Mouse (Mus musculus): ENCODE results near the gene Syk.
A peak's percentile ranks its signal among the peaks of the same experiment; 100 is the strongest.

The Syk gene

DNA sequence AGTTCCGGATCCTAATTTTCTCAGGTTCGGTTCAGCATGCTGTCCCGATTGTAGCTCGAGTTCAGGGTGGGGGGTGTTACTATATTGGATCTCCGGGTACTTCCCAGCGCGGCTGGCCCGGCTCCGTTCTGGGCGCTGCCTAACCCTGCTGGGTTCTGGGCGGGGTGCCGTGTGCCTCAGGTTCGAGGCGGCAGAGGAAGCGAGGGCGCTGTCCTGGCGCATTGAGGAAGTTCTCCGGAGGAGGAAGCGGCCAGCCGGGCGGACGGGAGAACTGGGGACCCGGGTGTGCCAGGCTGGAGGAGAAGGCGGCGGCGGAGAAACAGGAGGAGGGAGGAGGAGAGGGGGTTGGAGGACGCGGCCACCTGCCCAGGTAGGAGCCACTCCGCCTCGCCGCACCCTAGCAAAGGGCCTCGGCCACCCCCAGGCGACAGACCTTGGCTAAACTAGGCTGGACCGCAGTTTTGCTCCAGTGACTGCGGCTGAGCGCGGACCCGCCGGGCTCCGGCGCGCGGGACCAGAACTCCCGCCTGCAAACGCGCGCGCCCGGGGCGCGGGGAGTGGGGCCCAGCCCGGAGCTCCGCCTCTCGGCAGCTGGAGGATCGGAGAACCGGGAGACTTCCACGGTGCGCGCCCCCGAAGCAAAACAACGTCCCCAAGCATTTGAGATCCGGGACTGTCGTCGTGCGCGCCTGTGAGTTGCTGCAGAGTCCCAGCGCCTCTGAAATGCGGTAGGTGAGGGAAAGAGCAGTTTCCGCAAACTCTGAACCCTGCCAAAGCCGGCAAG, at the start of gene Syk:
Gene Syk, plus strand, starts transcription at position 296 of the 784 bp plus-strand sequence.
- peak; percentile 49 for DNase-seq (ENCODE audit: low spot score)

DNA sequence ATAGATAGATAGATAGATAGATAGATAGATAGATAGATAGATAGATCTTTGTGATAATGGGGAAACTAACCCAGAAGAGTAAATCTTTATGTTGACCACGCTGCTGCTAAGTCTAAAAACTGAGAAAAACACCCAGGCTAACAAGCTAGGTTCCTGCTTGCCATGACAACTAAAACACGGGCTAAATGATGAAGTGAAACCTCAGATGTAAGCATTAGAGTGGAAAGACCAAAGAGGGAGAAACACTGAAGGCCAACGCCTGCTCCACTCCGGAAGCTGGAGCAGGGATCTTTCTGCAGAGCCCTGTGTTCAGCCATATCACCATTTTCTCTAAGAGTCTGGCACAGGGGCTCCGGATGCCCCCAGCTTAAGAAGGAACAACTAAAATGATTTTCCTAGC, 49.3 kb upstream of the Syk start:
- DNase-seq (ENCODE audit: low spot score), result no peak

- DNase-seq (ENCODE audit: low spot score), result peak; percentile 68
Measured at GRCm38 (mm10) chr13:52535542-52535941, 47.4 kb upstream of the Syk start.

DNA sequence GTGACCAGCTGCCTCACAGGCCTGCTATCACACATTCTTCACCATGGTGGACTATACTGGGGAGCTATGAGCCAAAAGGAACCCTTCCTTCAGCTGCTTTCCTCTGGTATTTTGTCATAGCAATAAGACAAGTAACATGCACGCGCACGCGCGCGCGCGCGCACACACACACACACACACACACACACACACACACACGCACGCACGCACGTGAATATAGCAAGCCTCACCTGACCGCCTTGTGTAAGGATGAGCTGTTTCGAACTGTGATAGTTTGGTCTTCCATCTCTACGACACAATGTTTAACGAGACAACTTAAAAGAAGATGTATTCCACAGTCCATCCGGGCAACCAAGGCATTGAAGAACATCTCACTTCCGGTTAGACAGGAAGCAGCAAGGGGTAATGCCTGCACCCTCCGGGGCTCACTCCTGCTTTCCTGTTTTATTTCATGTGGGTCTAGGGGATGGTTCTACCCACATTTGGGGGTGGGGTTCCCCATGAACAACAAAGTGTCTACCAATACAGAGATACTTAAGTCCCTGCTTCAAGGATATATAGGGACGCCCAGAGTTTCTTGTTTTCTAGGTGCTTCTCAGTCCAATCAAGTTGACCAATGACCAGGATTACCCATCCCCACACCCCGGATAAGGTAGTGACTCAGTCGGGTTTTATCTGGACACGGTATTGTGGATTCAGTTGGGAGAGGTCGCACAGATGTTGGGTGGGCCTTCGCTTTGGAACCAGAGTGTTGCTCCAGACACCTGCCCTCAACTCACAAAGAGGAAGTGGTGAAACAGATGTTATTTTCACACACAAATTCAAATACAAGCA, 45.0 kb upstream of the Syk start:
- no peak for DNase-seq (ENCODE audit: low spot score)

- no peak for DNase-seq (ENCODE audit: low spot score)
Measured at GRCm38 (mm10) chr13:52538588-52539116, 44.3 kb upstream of the Syk start.

GRCm38 (mm10) chr13:52539461-52539860, 43.5 kb upstream of the Syk start:
- DNase-seq (ENCODE audit: low spot score), result no peak

DNA sequence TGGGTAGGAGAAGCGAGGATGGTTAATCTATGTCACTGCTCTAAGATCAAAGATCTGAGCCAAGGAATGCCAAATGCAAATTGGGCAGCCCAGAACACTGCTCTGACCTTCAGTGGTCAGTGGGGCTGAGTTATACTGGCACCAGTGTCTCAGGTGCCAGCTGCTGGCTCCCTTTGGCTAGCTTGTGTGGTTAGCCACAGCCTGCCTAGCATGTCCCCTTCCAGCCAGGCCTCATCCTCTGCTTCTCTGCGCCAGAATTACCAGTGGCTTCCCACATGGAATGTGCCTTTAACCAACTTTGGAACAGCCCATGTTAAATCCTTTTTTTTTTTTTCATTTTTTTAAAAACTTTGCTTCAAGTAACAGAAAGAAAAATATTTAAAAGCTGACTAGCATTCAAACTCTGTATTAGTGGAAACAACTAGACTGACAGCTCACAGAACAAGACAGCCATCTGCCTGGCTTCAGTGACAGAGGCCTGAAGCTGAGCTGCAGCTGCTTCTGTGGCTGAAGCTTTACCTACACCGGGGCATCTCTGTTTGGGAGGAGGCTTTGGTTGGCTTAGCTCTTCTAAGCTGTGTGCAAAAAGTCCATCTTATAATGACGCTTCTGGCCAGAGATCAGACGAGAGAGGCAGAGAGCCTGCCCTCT, 41.5 kb upstream of the Syk start:
- no peak for DNase-seq (ENCODE audit: low spot score)

GRCm38 (mm10) chr13:52542036-52542526, 40.9 kb upstream of the Syk start:
- DNase-seq (ENCODE audit: low spot score), result no peak

- no peak for DNase-seq (ENCODE audit: low spot score)
Measured at GRCm38 (mm10) chr13:52542636-52543035, 40.3 kb upstream of the Syk start.

DNA sequence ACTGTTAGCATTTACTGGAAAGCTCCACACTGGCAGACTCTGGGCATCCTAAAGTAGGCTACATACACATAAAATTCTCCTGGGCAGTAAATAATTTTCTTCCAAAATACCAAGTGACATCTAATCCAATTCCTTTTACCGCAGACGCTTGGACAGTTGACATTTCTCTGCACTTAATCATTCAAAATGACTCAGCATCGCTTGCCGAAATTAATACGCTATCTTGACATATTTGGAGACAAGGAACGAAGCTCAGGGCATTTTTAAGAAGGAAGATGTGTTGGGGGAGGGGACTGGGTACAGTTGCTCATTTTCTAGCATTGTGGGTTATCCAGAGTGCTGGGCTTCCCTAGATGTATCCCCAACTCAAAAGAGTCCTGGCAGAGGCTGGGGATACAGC, 36.7 kb upstream of the Syk start:
- DNase-seq (ENCODE audit: low spot score), result no peak

GRCm38 (mm10) chr13:52550690-52551193, 32.2 kb upstream of the Syk start:
- no peak for DNase-seq (ENCODE audit: low spot score)

GRCm38 (mm10) chr13:52551275-52551674, 31.7 kb upstream of the Syk start:
- DNase-seq (ENCODE audit: low spot score), result no peak

DNA sequence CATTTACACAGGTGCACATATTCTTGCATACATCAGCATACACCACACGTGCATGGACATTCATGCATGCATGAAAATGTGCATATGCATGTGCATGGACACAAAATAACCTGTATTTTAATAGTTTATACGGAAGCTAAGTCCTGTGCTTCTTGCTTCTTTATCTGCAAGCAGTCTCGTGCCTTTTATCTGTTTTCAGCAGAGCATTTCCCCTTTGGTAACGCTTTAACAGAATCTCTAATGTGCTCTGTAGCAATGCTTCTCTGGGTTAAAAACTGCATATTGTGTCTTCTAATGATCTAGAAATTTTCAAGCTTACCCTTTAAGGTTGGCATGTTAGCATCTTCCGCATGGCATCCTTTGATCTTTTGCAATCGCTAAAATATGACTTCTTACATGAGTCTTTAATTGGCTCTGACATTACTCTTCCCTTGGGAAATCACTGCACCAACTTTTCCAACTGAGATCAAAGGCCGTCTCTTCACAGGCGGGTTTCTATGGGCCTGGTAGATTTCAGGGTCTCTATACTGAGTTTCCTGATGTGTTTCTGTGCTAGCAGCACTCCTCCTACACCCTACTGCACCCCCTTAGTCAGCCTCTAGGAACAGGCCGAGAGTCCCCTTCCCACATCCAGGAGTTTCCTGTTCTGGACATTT, 30.0 kb upstream of the Syk start:
- no peak for DNase-seq (ENCODE audit: low spot score)

DNA sequence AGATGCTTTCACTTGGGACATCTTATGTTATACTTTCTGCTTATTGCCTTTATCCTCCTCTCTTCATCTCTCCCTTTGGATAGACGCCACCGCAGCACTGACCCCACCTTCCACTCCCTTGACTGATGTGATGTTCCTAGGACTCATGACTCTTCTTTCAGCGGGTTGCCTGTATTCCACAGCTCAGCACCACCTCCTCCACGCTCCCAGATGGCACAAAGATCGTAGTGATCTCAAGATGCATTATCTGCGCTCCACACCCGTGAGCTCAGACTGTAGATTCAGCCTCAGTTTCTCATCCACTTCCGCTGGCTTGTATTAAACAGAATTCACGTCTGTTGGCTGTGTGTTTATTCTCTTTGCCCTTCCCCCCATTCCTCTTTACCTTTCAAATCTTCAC, 28.3 kb upstream of the Syk start:
- no peak for DNase-seq (ENCODE audit: low spot score)

DNA sequence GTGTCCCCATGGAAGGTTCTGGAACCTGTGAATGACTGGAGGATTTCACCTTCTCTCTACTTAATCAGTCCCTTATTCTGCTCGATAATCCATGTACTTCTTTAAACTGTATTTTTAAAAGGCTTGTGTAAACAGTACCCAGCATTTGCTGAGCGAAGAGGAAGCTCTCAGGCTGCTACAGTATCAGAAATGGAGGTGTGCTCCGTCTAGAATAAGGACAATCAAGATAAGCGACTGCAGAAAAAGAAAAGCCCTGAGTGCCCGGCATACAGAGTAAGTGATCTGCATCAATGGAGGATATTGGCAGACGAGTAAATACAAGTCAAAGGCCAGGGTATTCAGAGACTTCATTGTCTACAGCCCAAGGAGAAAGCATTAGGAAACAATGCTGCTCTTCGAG, 25.6 kb upstream of the Syk start:
- DNase-seq (ENCODE audit: low spot score), result no peak

DNA sequence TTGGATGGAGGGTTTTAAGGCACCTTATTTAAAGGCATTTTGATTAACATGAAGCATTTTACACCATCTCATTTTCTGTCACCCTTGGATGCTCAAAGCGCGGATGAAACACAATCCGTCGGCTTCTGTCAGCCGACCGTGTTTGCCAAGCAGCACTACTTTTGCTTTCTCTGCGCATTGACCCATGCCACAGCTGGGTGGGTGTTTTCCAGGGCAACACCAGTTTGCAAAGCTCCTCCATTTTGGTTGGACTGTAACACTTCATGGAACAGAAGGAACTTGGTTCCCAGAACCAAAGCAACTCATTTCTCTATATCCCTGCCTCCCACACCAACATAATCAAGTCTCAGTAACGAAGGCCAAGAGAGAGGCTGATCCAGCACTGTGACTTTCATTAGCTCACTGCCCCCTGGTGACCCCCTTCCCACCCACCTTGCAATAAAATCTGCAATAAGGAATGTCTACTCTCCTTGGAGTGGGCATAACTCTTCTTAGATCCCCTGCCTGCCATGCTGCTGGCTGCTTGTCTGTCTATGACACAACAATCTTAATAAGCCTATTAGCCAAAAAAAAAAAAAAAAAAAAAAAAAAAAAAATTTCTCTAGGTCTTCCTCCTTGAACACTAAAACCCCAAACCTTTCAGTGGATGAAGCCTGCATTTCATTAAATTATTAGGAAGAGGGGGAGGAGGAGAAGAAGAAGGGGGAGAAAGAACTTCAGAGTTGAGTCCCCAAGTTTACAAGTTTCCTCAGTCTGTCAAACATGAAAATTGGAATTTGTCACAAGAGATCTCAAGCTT, 21.4 kb upstream of the Syk start:
- no peak for DNase-seq (ENCODE audit: low spot score)

DNA sequence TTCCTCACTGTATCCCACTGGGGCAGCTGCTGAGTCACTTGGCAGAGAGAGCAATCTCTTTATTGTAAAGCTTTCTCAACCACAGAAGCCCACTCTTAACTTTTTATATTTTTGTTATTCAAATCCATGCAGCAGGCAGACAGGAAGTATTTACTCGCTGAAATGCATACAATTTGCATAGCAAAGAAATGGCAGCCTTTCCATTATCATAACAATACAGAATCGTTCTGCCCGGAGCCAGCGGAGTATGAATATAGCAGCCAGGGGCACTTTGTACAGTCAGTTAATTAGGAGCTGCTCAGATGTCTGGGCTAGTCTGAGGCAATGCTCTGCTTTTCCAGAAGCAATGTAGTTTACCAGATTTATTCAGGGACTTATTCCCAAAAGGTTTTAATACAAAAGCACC, 20.8 kb upstream of the Syk start:
- no peak for DNase-seq (ENCODE audit: low spot score)

DNA sequence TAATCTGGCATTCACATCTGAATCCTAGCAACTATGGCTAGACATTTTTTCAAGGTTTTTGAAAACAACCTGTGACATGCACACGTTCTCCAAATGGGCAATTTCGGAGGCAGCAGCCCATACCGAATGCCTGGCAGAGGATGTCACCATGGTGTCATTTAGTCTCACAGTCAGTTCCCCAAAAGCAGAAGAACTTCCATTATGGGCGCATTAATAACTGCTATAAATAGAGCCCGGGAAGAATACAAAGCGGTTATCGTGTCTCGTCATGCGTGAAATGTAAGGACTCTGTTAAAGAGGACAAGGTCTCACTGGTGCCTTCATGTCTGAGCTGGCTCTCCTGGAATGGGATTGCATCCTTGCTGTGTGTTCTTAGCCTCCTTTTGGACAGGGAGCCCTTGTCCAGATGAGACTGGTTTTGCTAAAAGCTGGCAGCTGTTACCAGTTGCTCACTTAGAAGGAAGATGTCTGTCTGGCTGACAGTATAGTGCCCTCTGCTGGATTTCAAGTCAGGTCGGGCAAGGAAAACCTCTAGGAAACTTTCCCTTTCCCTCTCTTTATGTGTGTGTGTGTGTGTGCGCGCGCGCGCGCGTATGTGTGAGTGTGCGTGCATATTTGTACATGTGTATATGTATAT, 17.8 kb upstream of the Syk start:
- DNase-seq (ENCODE audit: low spot score), result peak; percentile 29

- DNase-seq (ENCODE audit: low spot score), result no peak
Measured at GRCm38 (mm10) chr13:52566188-52566760, 16.7 kb upstream of the Syk start.

GRCm38 (mm10) chr13:52566777-52567176, 16.2 kb upstream of the Syk start:
- DNase-seq (ENCODE audit: low spot score), result no peak
